Mouse (Mus musculus): ENCODE results near the gene Rpl14. TPM values are rescaled to one million over a fixed set of nuclear protein-coding genes. Genes with fewer than 3 reads are reported as not detected.

Rpl14 gene
- total and polyA plus RNA-seq, 3 experiments = 1,081 to 2,026 (median 1,346) TPM

GRCm38 (mm10) chr9:120569721-120570333 lies 1.4 kb upstream of the Rpl14 start:
- H3K36me3 ChIP-seq (replicated peaks in 1 of 2; ENCODE audit: control insufficient read depth in 1 of 2, insufficient read depth in 1 of 2, low read length in 1 of 2) = peaks cover 27 to 28% of the 10 kb centered on the region in 2 experiments
- TF ChIP-seq NELFE (IDR thresholded peaks at IDR 0.05; ENCODE audit: low read depth, low read length) (0 out of 2 replicates have a peak, but pooled peaks have one; percentile 33), SMC3 (IDR thresholded peaks at IDR 0.05; ENCODE audit: low read depth, low read length) (peak; percentile 67), HCFC1 (IDR thresholded peaks at IDR 0.05; ENCODE audit: low read depth, low read length) (no peak), CTCF (conservative IDR thresholded peaks at IDR 0.05 in 1 of 2, IDR thresholded peaks at IDR 0.05 in 1 of 2; ENCODE audit: low read depth in 2 of 2, low read length in 2 of 2) (peak; percentile 38 to 67), NRF1 (IDR thresholded peaks at IDR 0.05; ENCODE audit: low read depth, low read length) (no peak), RAD21 (IDR thresholded peaks at IDR 0.05; ENCODE audit: low read depth, low read length) (peak; percentile 52), PAX5 (IDR thresholded peaks at IDR 0.05; ENCODE audit: low read length) (no peak), MAZ (IDR thresholded peaks at IDR 0.05; ENCODE audit: low read depth, low read length) (peak; percentile 12; the same call in 1 of the 2 replicates), KAT2A (IDR thresholded peaks at IDR 0.05; ENCODE audit: insufficient replicate concordance, low read length) (no peak), ZKSCAN1 (IDR thresholded peaks at IDR 0.05; ENCODE audit: borderline replicate concordance, low read depth, low read length) (no peak)
- no peak overlapping the region for H3K27ac ChIP-seq (ENCODE audit: insufficient read depth, low read depth)
- in situ Hi-C loops (cut with MboI; ENCODE audit: low pct_ligation_motif_present, low pct_unique_long_range_greater_than_20kb, low sequenced_read_pairs) = loop anchor here (5.0 kb wide), 1 partner anchor 68 kb away; no protein-coding TSS in a partner anchor
- peaks cover 5 to 23% of the 10 kb centered on the region in 2 experiments for H3K4me1 ChIP-seq (ENCODE audit: control insufficient read depth in 1 of 2, insufficient read depth in 2 of 2)
- H3K4me2 ChIP-seq (ENCODE audit: insufficient read depth, low read depth, poor library complexity, severe bottlenecking) = peak overlapping the region; percentile 22; the same call in 1 of the 2 replicates
- H3K27me3 ChIP-seq (replicated peaks) = no peaks in the 10 kb centered on the region
- peak overlapping the region in 2 of 3 experiments; percentile 44 to 52 for H3K4me3 ChIP-seq (replicated peaks in 1 of 3; ENCODE audit: low read depth in 2 of 3, low read length in 2 of 3, poor library complexity in 1 of 3)
- H3K79me2 ChIP-seq (replicated peaks; ENCODE audit: control insufficient read depth, extremely low read depth, insufficient read depth, poor library complexity, severe bottlenecking) = peaks cover 21% of the 10 kb centered on the region
- DNase-seq (ENCODE audit: extremely low read depth) = peak; percentile 60
- dilution Hi-C loops (cut with MboI; ENCODE audit: extremely low pct_ligation_motif_present, extremely low pct_unique_long_range_greater_than_20kb, low sequenced_read_pairs) = no loop called here
- no peaks in the 10 kb centered on the region for H3K9me3 ChIP-seq (replicated peaks; ENCODE audit: low read length)
- no peak overlapping the region; the same call in 1 of the 2 replicates for H3K9ac ChIP-seq (ENCODE audit: insufficient read depth, low read depth)

GRCm38 (mm10) chr9:120570334-120570725 lies 914 bp upstream of the Rpl14 start:
- Histone ChIP-seq H3K27me3 (replicated peaks) (no peaks in the 10 kb centered on the region), H3K9ac (ENCODE audit: insufficient read depth, low read depth) (no peak overlapping the region; the same call in 1 of the 2 replicates), H3K4me3 (replicated peaks in 1 of 3; ENCODE audit: low read depth in 2 of 3, low read length in 2 of 3, poor library complexity in 1 of 3) (peak overlapping the region; percentile 2 to 52 (median 44)), H3K4me2 (ENCODE audit: insufficient read depth, low read depth, poor library complexity, severe bottlenecking) (peak overlapping the region; percentile 22), H3K79me2 (replicated peaks; ENCODE audit: control insufficient read depth, extremely low read depth, insufficient read depth, poor library complexity, severe bottlenecking) (peaks cover 24% of the 10 kb centered on the region), H3K36me3 (replicated peaks in 1 of 2; ENCODE audit: control insufficient read depth in 1 of 2, insufficient read depth in 1 of 2, low read length in 1 of 2) (peaks cover 32 to 33% of the 10 kb centered on the region in 2 experiments), H3K9me3 (replicated peaks; ENCODE audit: low read length) (no peaks in the 10 kb centered on the region), H3K27ac (ENCODE audit: insufficient read depth, low read depth) (no peak overlapping the region), H3K4me1 (ENCODE audit: control insufficient read depth in 1 of 2, insufficient read depth in 2 of 2) (peaks cover 8 to 28% of the 10 kb centered on the region in 2 experiments)
- DNase-seq (ENCODE audit: extremely low read depth) = no peak
- dilution Hi-C loops (cut with MboI; ENCODE audit: extremely low pct_ligation_motif_present, extremely low pct_unique_long_range_greater_than_20kb, low sequenced_read_pairs) (no loop called here), in situ Hi-C loops (cut with MboI; ENCODE audit: low pct_ligation_motif_present, low pct_unique_long_range_greater_than_20kb, low sequenced_read_pairs) (no loop called here)
- TF ChIP-seq IRF4 (IDR thresholded peaks at IDR 0.05; ENCODE audit: low read depth, low read length) = no peak
- peak; percentile 19; the same call in 1 of the 2 replicates for TF ChIP-seq ELF1 (IDR thresholded peaks at IDR 0.05; ENCODE audit: low read depth, low read length)
- no peak for TF ChIP-seq UBTF (IDR thresholded peaks at IDR 0.05; ENCODE audit: low read depth, low read length)
- TF ChIP-seq RAD21 (IDR thresholded peaks at IDR 0.05; ENCODE audit: low read depth, low read length) = no peak
- 0 out of 2 replicates have a peak, but pooled peaks have one; percentile 4 for TF ChIP-seq MYC (IDR thresholded peaks at IDR 0.05; ENCODE audit: low read depth, low read length)
- no peak for TF ChIP-seq CTCF (conservative IDR thresholded peaks at IDR 0.05 in 1 of 2, IDR thresholded peaks at IDR 0.05 in 1 of 2; ENCODE audit: low read depth in 2 of 2, low read length in 2 of 2)
